Mouse (Mus musculus) neural tube, embryonic 11.5 days (tissue): ENCODE data around the gene Arhgef5. TPM values are rescaled to one million over a fixed set of nuclear protein-coding genes. Genes with fewer than 3 reads are reported as not detected.
"Not testable (repeated sequence)": the region's sequence is repeated elsewhere in the genome, so short reads cannot be mapped to it uniquely, and the experiment has no call there.

ENCODE experiments used
- ATAC-seq: fragments of 200-750 bp; cut with Nextera tagmentation; 2 replicates; pipeline ENCODE4 v1.8.0; 2017; ENCODE audit warnings: moderate number of reproducible peaks, mild to moderate bottlenecking, moderate TSS enrichment, moderate library complexity; ENCODE audit not compliant: insufficient read depth, low FRiP score, low TSS enrichment
- DNase-seq: peaks from one replicate; pipeline ENCODE4 v3.0.0-alpha.2; 2015; ENCODE audit warnings: low spot score
- H3K27ac ChIP-seq: fragments of 300-500 bp; sonication (generic); 2 replicates; pipeline ENCODE4 v1.5.1; 2014; ENCODE audit warnings: low read depth, mild to moderate bottlenecking, low read length
- H3K27me3 ChIP-seq: fragments of 300-500 bp; sonication (generic); 2 replicates; pipeline ENCODE4 v1.6.1; 2014; ENCODE audit warnings: mild to moderate bottlenecking, low read length, mixed read lengths; ENCODE audit not compliant: control insufficient read depth, insufficient read depth
- H3K36me3 ChIP-seq: fragments of 300-500 bp; sonication (generic); 2 replicates; pipeline ENCODE4 v1.6.1; 2014; ENCODE audit warnings: mild to moderate bottlenecking, low read length, moderate library complexity, mixed read lengths; ENCODE audit not compliant: control insufficient read depth, insufficient read depth
- H3K4me1 ChIP-seq: fragments of 300-500 bp; sonication (generic); 2 replicates; pipeline ENCODE4 v1.6.1; 2014; ENCODE audit warnings: low read length, mixed read lengths; ENCODE audit not compliant: control insufficient read depth, insufficient read depth
- H3K4me2 ChIP-seq: fragments of 300-500 bp; sonication (generic); 2 replicates; pipeline ENCODE4 v1.6.1; 2014; ENCODE audit warnings: low read depth, mild to moderate bottlenecking, moderate library complexity
- H3K4me3 ChIP-seq: fragments of 300-500 bp; sonication (generic); 2 replicates; pipeline ENCODE4 v1.5.1; 2014; ENCODE audit warnings: low read depth, low read length
- H3K9ac ChIP-seq: fragments of 300-500 bp; sonication (generic); 2 replicates; pipeline ENCODE4 v1.6.1; 2014; ENCODE audit warnings: mild to moderate bottlenecking, low read length
- H3K9me3 ChIP-seq: fragments of 300-500 bp; sonication (generic); 2 replicates; pipeline ENCODE4 v1.6.1; 2016; ENCODE audit warnings: low read length; ENCODE audit not compliant: control insufficient read depth
- WGBS: fragments of 180-500 bp; shearing (Covaris S2); extraction: QIAGEN DNeasy Blood & Tissue Kit; methylation state at CpG from one replicate; pipeline ENCODE4 v1.1.7; 2014; 5-methylcytosine and 5-hydroxymethylcytosine counted together
- polyA plus RNA-seq: library from polyadenylated mRNA; unstranded; fragments of >200 nt; fragmentation: Nextera tagmentation; extraction: Ambion mirVana; gene quantifications from 2 replicates; pipeline ENCODE4 v1.2.1, GENCODE M21; 2014

Gene Arhgef5
- polyA plus RNA-seq = 2.6 and 3.0 TPM in 2 replicates

DNA sequence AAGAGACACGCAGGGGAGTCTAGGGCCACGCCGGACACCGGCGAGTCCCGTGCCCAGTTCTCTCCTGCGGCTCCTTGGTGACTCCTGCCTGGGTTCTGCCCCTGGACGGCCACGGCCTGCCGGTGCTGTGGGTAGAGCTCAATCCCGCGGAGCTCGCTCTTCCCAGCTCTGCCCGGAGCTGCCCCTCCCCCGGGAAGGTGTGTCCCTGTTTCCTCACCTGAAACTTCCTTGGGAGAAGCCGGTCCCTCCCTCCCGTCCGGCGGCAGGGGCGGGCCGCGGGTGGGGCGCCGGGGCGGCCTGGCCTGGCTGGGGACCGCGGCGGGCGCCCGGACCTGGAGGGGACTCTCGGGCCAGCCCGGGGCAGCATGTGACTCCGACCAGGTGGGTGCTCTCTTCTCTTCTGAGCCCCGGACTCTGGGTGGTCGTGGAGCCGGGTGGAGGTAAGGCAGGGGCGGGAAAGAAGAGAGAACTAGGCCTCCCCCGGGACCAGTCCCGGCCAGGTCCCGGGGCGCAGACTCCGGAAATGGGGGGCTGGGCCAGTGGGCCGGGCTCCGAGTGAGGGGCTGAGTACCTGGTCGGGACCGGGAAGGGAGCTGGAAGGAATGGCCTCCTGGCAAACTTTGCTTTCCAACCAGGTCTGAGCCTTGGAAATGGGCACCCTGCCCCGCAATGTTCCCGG, at the start of gene Arhgef5:
Arhgef5 (plus strand) TSS at position 220 of the 679 bp plus-strand sequence.
- Histone ChIP-seq H3K27me3 (peaks cover 13% of the 10 kb centered on the region), H3K27ac (no peak within 1 kb of the TSS), H3K36me3 (no peaks in the 10 kb centered on the region), H3K4me2 (peak within 1 kb of the TSS; percentile 84), H3K9me3 (no peaks in the 10 kb centered on the region), H3K4me1 (no peaks in the 10 kb centered on the region), H3K9ac (peak within 1 kb of the TSS; percentile 51), H3K4me3 (peak within 1 kb of the TSS; percentile 53)
- under 1% methylated on average over 38 of the region's 48 CpGs for WGBS
- peak; percentile 49 for DNase-seq
- ATAC-seq = peak; percentile 70

GRCm38 (mm10) chr6:43231255-43231654, 34.1 kb upstream of the Arhgef5 start, which contains the start of gene Olfr47:
TSS of gene Olfr47 (plus strand) at chr6:43231529.
- not testable (repeated sequence) for H3K9me3 ChIP-seq
- 87% methylated on average over 1 of the region's 1 CpGs for WGBS

DNA sequence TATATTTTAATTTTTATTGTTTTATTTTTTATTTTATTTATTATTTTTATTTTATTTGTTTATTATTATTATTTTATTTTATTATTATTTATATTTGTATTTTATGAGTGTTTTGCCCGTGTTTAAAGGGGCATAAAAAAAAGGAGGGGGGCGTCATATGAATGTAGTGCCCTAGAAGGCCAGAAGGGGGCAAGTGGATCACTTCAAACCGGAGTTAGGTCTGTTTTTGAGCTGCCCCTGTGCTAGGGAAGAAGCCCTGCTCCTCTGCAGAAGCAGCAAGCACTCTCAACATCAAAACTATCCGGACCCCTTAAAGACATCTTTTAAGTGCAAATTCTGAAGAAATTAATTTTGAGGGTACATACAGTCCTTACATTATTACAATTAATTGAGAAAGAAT, 23.3 kb upstream of the Arhgef5 start:
- Histone ChIP-seq H3K4me3 (no peak overlapping the region), H3K9me3 (no peaks in the 10 kb centered on the region), H3K4me1 (no peaks in the 10 kb centered on the region), H3K4me2 (no peak overlapping the region), H3K27me3 (no peaks in the 10 kb centered on the region), H3K36me3 (no peaks in the 10 kb centered on the region), H3K27ac (no peak overlapping the region), H3K9ac (no peak overlapping the region)
- no peak for DNase-seq
- ATAC-seq = peak; percentile 71; the same call in 1 of the 2 replicates
- WGBS = 17% methylated on average over 4 of the region's 4 CpGs

More at GRCm38 (mm10) chr6:43231255-43231654, 34.1 kb upstream of the Arhgef5 start, which contains the start of gene Olfr47:
- H3K4me2 ChIP-seq, H3K27ac ChIP-seq, H3K4me3 ChIP-seq, ATAC-seq, DNase-seq, H3K36me3 ChIP-seq, H3K4me1 ChIP-seq, H3K9ac ChIP-seq, H3K27me3 ChIP-seq: not testable (repeated sequence)

DNA sequence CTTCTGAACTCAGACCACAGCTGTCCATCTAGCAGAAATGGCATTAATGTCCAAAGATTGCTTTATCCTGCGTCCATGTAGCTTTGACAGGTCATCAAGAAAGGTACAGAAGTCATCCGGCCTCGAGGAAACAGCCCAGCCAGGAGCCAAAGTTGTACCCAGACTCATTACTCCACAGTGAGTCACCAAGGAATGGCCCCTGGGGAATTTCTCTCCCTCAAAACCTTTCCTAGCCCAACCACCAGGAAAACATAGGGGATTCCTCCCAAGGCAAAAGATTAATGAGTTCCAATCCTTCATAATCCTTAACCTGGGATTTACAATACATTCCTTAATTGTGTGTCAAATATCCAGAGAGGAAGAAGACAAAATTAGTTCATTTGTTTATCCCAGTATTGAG, 18.0 kb upstream of the Arhgef5 start:
- H3K9me3 ChIP-seq = no peaks in the 10 kb centered on the region
- no peak overlapping the region for H3K4me3 ChIP-seq
- no peak overlapping the region for H3K9ac ChIP-seq
- DNase-seq (no peak), ATAC-seq (no peak)
- WGBS = 72% methylated on average over 3 of the region's 3 CpGs
- no peaks in the 10 kb centered on the region for H3K4me1 ChIP-seq
- H3K27ac ChIP-seq = no peak overlapping the region
- H3K36me3 ChIP-seq = no peaks in the 10 kb centered on the region
- H3K4me2 ChIP-seq = no peak overlapping the region
- no peaks in the 10 kb centered on the region for H3K27me3 ChIP-seq

GRCm38 (mm10) chr6:43252994-43253393, 12.4 kb upstream of the Arhgef5 start:
- no peaks in the 10 kb centered on the region for H3K9me3 ChIP-seq
- no peaks in the 10 kb centered on the region for H3K4me1 ChIP-seq
- no peak overlapping the region for H3K9ac ChIP-seq
- no peak for DNase-seq
- no peak overlapping the region for H3K4me2 ChIP-seq
- no peak overlapping the region for H3K27ac ChIP-seq
- ATAC-seq = no peak
- H3K36me3 ChIP-seq = no peaks in the 10 kb centered on the region
- no peaks in the 10 kb centered on the region for H3K27me3 ChIP-seq
- 93% methylated on average over 1 of the region's 1 CpGs for WGBS
- no peak overlapping the region for H3K4me3 ChIP-seq

- H3K4me2 ChIP-seq = no peak overlapping the region
- H3K9ac ChIP-seq = no peak overlapping the region
- no peaks in the 10 kb centered on the region for H3K27me3 ChIP-seq
- ATAC-seq (no peak), DNase-seq (no peak)
- H3K27ac ChIP-seq = no peak overlapping the region
- no peaks in the 10 kb centered on the region for H3K9me3 ChIP-seq
- H3K4me3 ChIP-seq = no peak overlapping the region
- 70% methylated on average over 7 of the region's 7 CpGs for WGBS
- no peaks in the 10 kb centered on the region for H3K4me1 ChIP-seq
- no peaks in the 10 kb centered on the region for H3K36me3 ChIP-seq
Measured at GRCm38 (mm10) chr6:43254193-43254926, 11.0 kb upstream of the Arhgef5 start.

DNA sequence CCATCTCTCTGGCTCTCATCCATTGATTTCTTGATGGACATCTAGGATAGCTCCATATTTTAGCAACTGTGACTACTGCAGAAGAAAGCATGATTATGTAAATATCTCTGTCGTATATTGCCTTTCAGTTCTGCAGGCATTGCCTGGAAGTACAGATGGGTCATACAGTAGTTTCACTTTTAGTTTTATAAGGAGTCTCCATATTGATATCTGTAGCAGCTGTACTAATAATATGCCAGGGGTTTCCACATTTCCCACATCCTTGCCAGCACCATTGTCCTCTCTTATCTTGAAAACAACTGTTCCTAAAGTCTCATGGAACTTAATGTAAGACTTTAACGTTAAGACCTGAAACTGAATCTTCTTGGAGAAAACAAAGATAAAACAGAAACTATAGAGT, 4.6 kb upstream of the Arhgef5 start:
- Histone ChIP-seq H3K4me1 (no peaks in the 10 kb centered on the region), H3K4me2 (no peak overlapping the region), H3K27me3 (peaks cover 8% of the 10 kb centered on the region), H3K9ac (no peak overlapping the region), H3K9me3 (no peaks in the 10 kb centered on the region), H3K4me3 (no peak overlapping the region), H3K36me3 (no peaks in the 10 kb centered on the region), H3K27ac (no peak overlapping the region)
- no peak for ATAC-seq
- DNase-seq = no peak
- 75% methylated on average over 2 of the region's 2 CpGs for WGBS

DNA sequence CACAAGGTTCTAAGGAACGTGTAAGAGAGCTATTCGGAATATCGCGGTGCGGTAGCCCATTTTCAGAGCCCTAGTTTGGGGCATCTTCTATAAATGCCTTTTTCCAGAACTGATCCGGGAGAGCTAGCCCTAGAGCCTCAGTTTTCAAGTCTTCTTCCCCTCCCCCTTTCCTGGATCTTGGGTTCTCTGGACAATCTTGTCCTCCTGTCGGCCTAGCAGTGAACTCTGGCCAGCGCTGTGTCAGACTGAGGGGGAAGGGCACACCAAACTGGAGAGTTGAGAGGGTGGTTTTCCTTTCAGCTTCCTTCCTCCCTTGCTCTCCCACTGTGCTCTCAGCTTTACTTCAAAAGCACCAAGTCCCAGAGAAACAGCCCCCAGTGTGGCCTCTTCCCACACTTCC, 974 bp downstream of the Arhgef5 start:
- peaks cover 13% of the 10 kb centered on the region for H3K27me3 ChIP-seq
- no peaks in the 10 kb centered on the region for H3K36me3 ChIP-seq
- no peaks in the 10 kb centered on the region for H3K9me3 ChIP-seq
- 5% methylated on average over 8 of the region's 8 CpGs for WGBS
- no peaks in the 10 kb centered on the region for H3K4me1 ChIP-seq
- no peak overlapping the region for H3K27ac ChIP-seq
- H3K4me2 ChIP-seq = peak overlapping the region; percentile 84
- peak; percentile 58 for ATAC-seq
- peak overlapping the region; percentile 53 for H3K4me3 ChIP-seq
- peak; percentile 27 for DNase-seq
- H3K9ac ChIP-seq = peak overlapping the region; percentile 51; the same call in 1 of the 2 replicates

DNA sequence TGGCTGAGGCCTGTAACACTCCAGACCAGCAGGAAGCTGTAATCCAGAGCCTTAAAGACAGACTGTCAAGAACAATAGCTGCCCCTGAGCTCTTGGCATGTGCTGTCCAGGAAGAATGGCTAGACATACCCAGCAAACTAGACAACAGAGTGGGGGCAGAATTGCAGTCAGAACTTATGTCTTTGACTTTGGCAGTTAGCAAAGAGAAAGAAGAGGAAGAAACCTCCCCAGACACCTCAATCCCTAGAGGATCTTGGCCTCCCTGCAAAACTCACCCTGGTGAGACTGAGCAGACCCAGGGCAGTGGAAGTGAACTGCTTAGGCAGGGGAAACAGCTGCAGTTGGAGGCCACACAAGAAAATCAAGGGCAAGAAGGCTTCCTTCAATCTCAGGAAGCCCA, 7.2 kb downstream of the Arhgef5 start:
- no peak for DNase-seq
- H3K4me2 ChIP-seq = no peak overlapping the region
- H3K27me3 ChIP-seq = no peaks in the 10 kb centered on the region
- no peak for ATAC-seq
- no peak overlapping the region for H3K4me3 ChIP-seq
- no peak overlapping the region for H3K27ac ChIP-seq
- no peaks in the 10 kb centered on the region for H3K4me1 ChIP-seq
- no peak overlapping the region for H3K9ac ChIP-seq
- no peaks in the 10 kb centered on the region for H3K9me3 ChIP-seq
- no peaks in the 10 kb centered on the region for H3K36me3 ChIP-seq
